Mouse (Mus musculus): ENCODE results near the gene Scaf11.

GRCm38 (mm10) chr15:96494279-96494678 lies 33.6 kb upstream of the Scaf11 start:
- no peak for TF ChIP-seq CTCF (IDR thresholded peaks at IDR 0.05; ENCODE audit: low read depth, low read length)
- no peak for TF ChIP-seq POLR2A (IDR thresholded peaks at IDR 0.05; ENCODE audit: insufficient read depth, low read length)

Measured in ES-Bruce4 (cell line).